Mouse (Mus musculus) bone marrow, adult 2 months (tissue): ENCODE results near the gene Uaca.

Source experiments
- CTCF ChIP-seq: fragments of 200-500 bp; IDR thresholded peaks from 2 replicates; pipeline ENCODE4 v1.5.1; 2011; ENCODE audit warnings: low read length, control low read depth; ENCODE audit not compliant: control insufficient read depth, insufficient read depth
- POLR2A ChIP-seq: fragments of 200-500 bp; IDR thresholded peaks from 2 replicates; pipeline ENCODE4 v1.6.1; 2011; ENCODE audit warnings: low read depth, mild to moderate bottlenecking, control low read depth, low read length, borderline replicate concordance; ENCODE audit not compliant: control insufficient read depth

DNA sequence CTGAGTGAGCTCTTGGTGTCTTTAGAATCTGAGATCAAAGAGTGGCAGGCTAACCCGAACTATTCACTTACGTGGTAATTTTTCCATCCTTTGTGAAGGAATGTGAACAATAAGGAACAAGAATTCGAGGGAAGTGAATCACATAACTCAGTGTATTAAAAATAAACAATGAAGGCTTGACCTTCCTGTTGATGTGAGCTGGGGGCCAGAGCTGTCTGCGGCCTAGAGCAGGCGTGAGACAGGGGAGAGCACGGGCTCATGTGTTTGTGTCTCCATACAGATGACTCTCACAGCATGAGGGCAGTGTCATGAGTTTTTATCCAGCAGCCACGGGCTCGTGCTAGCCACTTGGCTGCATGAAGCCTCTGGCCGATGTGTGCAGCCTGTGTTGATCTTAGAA is 54.4 kb downstream of the Uaca start:
- TF ChIP-seq POLR2A: no peak
- no peak for TF ChIP-seq CTCF
